Mouse (Mus musculus) heart, postnatal 0 days (tissue): Measurements from ENCODE around the gene Tma7. TPM values are rescaled to one million over a fixed set of nuclear protein-coding genes. Genes with fewer than 3 reads are reported as not detected.

Source experiments
- ATAC-seq: fragments of 200-750 bp; cut with Nextera tagmentation; 2 replicates; pipeline ENCODE4 v1.8.0; 2017; ENCODE audit warnings: low read depth, moderate number of reproducible peaks, moderate library complexity; ENCODE audit not compliant: insufficient read depth
- DNase-seq: peaks from one replicate; pipeline ENCODE4 v3.0.0-alpha.2; 2016; ENCODE audit warnings: low spot score
- H3K27ac ChIP-seq: fragments of 300-500 bp; sonication (generic); 2 replicates; pipeline ENCODE4 v1.5.1; 2014; ENCODE audit warnings: low read depth, mild to moderate bottlenecking
- H3K27me3 ChIP-seq: fragments of 300-500 bp; sonication (generic); 2 replicates; pipeline ENCODE4 v1.6.1; 2014; ENCODE audit warnings: low read length, mixed read lengths; ENCODE audit not compliant: control insufficient read depth, insufficient read depth
- H3K36me3 ChIP-seq: fragments of 300-500 bp; sonication (generic); replicated peaks from 2 replicates; pipeline ENCODE4 v1.6.1; 2014; ENCODE audit warnings: low read length, mixed read lengths; ENCODE audit not compliant: control insufficient read depth, insufficient read depth
- H3K4me1 ChIP-seq: fragments of 300-500 bp; sonication (generic); 2 replicates; pipeline ENCODE4 v1.6.1; 2014; ENCODE audit warnings: antibody characterized with exemption; ENCODE audit not compliant: control insufficient read depth, insufficient read depth
- H3K4me2 ChIP-seq: fragments of 300-500 bp; sonication (generic); 2 replicates; pipeline ENCODE4 v1.6.1; 2014; ENCODE audit warnings: low read depth, mild to moderate bottlenecking, low read length, moderate library complexity
- H3K4me3 ChIP-seq: fragments of 300-500 bp; sonication (generic); 2 replicates; pipeline ENCODE4 v1.5.1; 2014; ENCODE audit warnings: low read depth, low read length
- H3K9ac ChIP-seq: fragments of 300-500 bp; sonication (generic); replicated peaks from 2 replicates; pipeline ENCODE4 v1.6.1; 2014; ENCODE audit warnings: low read depth, low read length, mixed read lengths
- H3K9me3 ChIP-seq: fragments of 300-500 bp; sonication (generic); replicated peaks from 2 replicates; pipeline ENCODE4 v1.6.1; 2016; ENCODE audit warnings: low read length; ENCODE audit not compliant: control insufficient read depth
- CTCF ChIP-seq: IDR thresholded peaks from 2 replicates; pipeline ENCODE4 v1.5.1; 2016; ENCODE audit warnings: antibody characterized with exemption, control low read depth, low read depth
- EP300 ChIP-seq: IDR thresholded peaks from 2 replicates; pipeline ENCODE4 v1.6.1; 2016; ENCODE audit warnings: antibody characterized with exemption, low read depth
- WGBS: fragments of 180-500 bp; shearing (Covaris S2); extraction: QIAGEN DNeasy Blood & Tissue Kit; methylation state at CpG from one replicate; pipeline ENCODE4 v1.1.7; 2014; 5-methylcytosine and 5-hydroxymethylcytosine counted together
- polyA plus RNA-seq: library from polyadenylated mRNA; unstranded; fragments of >200 nt; fragmentation: Nextera tagmentation; extraction: Ambion mirVana; gene quantifications from 2 replicates; pipeline ENCODE4 v1.2.1, GENCODE M21; 2015
- total RNA-seq: library from RNA; depleted of rRNA; stranded (reverse); fragments of >200 nt; gene quantifications from 2 replicates; pipeline ENCODE4 v1.2.3, GENCODE M21; 2014; ENCODE audit warnings: low replicate concordance

The Tma7 gene
- total and polyA plus RNA-seq, 2 experiments from 2014 or later = 74.5 to 490 TPM

DNA sequence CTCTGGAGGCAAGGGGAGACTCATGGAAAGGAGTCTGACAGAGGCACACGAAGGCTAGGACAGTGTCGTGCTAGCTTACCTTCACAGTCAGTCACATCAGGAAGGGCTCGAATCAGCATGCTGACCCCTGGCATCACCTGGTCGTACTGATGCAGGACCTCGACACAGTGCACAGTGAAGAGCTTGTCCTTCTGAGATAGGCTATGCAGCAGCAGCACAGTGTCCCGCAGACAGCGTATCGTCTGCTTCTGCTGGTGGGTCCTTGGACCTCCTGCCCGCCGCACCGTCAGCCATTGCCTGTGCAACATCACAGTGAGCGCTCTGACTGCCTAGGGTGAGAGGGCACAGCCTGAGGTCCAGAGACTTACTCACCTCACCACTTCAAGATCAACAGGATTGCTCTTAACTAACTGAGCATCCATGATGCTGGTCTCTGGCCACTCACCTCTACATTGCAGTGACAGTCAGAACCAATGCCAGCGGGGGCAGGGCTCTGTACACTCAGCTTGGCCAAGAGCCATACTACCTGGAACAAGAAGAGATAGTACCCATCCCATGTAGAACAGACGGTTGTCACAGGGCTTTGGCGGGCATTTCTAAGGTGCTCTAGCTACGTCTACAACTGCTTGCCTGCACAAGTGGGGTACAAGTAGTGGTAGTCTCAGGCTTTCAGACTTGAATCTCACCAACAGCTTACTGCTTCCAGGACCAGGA lies 22.0 kb downstream of the Tma7 start:
- no peak for DNase-seq
- H3K36me3 ChIP-seq = peaks cover 61% of the 10 kb centered on the region
- no peak overlapping the region for H3K9ac ChIP-seq
- no peak for ATAC-seq
- 0 out of 2 replicates have a peak overlapping the region, but pooled peaks have one; percentile 84 for H3K27ac ChIP-seq
- 85% methylated on average over 16 of the region's 16 CpGs for WGBS
- H3K27me3 ChIP-seq = no peaks in the 10 kb centered on the region
- H3K4me3 ChIP-seq = no peak overlapping the region
- TF ChIP-seq CTCF (no peak), EP300 (no peak)
- no peaks in the 10 kb centered on the region for H3K9me3 ChIP-seq
- no peak overlapping the region for H3K4me2 ChIP-seq
- H3K4me1 ChIP-seq = 0 out of 2 replicates have a peak, but pooled peaks cover 11% of the 10 kb centered on the region

GRCm38 (mm10) chr9:109059136-109059903 lies 23.1 kb downstream of the Tma7 start, which contains the start of gene Trex1:
Gene Trex1, minus strand, starts transcription at chr9:109059734.
- peaks cover 51% of the 10 kb centered on the region for H3K36me3 ChIP-seq
- no peaks in the 10 kb centered on the region for H3K27me3 ChIP-seq
- peak within 1 kb of the TSS; percentile 59 for H3K4me2 ChIP-seq
- 0 out of 2 replicates have a peak, but pooled peaks cover 16% of the 10 kb centered on the region for H3K4me1 ChIP-seq
- peak within 1 kb of the TSS; percentile 84 for H3K27ac ChIP-seq
- 8% methylated on average over 15 of the region's 15 CpGs for WGBS
- peak within 1 kb of the TSS; percentile 54 for H3K9ac ChIP-seq
- peak; percentile 87 for DNase-seq
- H3K9me3 ChIP-seq = no peaks in the 10 kb centered on the region
- TF ChIP-seq CTCF = peak; percentile 97
- peak; percentile 60; the same call in 1 of the 2 replicates for TF ChIP-seq EP300
- peak within 1 kb of the TSS; percentile 39 for H3K4me3 ChIP-seq
- ATAC-seq = peak; percentile 88

DNA sequence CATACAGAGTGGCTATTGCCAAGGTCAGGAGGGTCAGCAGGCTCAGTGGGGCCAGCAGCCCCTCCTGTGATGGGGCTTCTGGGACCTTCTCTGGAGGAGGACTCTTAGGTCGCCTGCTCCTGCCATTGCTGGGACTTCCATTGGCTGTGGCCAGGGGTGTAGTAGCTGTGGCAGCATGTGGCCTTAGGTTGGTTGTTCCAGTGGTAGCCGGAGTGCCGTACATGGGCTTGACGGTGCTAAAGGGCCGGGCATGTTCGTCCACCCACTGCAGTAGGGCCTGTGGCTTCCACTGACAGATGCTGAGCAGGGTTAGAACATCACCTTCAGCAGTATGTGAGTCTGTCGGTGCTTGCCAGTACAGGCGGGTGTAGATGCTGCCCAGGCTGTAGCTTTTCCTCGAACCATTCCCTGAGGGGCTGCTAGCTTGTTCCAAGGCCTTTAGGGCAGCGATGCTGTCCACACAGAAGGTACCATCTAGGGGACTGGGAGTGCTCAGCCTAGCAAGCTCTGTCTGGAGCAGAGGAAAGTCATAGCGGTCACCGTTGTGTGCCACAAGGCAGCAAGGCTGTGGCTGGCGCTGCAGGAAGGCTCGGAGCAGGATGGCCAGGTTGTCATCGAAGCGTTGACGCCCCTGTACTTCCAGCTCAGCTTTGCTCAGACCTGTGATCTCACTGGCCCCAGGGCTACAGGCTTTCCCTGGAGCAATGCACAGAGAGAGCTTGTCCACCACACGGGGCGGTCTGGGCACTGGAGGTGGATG lies 24.2 kb downstream of the Tma7 start:
- no peaks in the 10 kb centered on the region for H3K27me3 ChIP-seq
- peak overlapping the region; percentile 54 for H3K9ac ChIP-seq
- H3K4me1 ChIP-seq = 0 out of 2 replicates have a peak, but pooled peaks cover 16% of the 10 kb centered on the region
- 88% methylated on average over 19 of the region's 19 CpGs for WGBS
- peaks cover 40% of the 10 kb centered on the region for H3K36me3 ChIP-seq
- H3K4me2 ChIP-seq = peak overlapping the region; percentile 59
- peak overlapping the region; percentile 39 for H3K4me3 ChIP-seq
- ATAC-seq = no peak
- H3K27ac ChIP-seq = peak overlapping the region; percentile 84
- TF ChIP-seq CTCF (no peak), EP300 (no peak)
- no peaks in the 10 kb centered on the region for H3K9me3 ChIP-seq
- DNase-seq = no peak

DNA sequence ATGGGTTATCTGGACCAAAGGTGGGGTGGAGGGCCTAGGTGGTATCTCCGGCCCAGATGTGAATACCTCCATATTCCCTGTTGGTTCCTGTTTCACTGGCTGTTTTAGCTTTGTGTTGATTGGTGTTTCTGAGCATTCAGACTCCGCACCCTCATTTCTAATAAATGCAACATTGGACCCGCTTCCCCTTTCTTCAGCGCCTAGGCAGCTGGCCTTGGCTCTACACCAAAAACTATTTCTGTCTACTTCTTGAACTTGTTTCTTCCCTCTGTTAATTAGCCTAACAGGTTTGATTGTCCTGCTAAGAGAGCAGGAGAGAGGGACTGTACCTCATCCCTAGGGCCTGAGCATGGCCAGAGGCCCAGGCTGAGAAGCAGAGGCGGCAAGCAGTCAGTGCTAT lies 24.8 kb downstream of the Tma7 start:
- H3K27me3 ChIP-seq = no peaks in the 10 kb centered on the region
- H3K27ac ChIP-seq = no peak overlapping the region
- DNase-seq (no peak), ATAC-seq (no peak)
- no peak overlapping the region for H3K4me2 ChIP-seq
- H3K9me3 ChIP-seq = no peaks in the 10 kb centered on the region
- no peak overlapping the region for H3K4me3 ChIP-seq
- 0 out of 2 replicates have a peak, but pooled peaks cover 16% of the 10 kb centered on the region for H3K4me1 ChIP-seq
- WGBS = 85% methylated on average over 5 of the region's 5 CpGs
- H3K9ac ChIP-seq = no peak overlapping the region; the same call in 1 of the 2 replicates
- H3K36me3 ChIP-seq = peaks cover 35% of the 10 kb centered on the region
- TF ChIP-seq EP300 (no peak), CTCF (no peak)

GRCm38 (mm10) chr9:109056916-109057315 lies 25.5 kb downstream of the Tma7 start:
- no peak for ATAC-seq
- WGBS = 74% methylated on average over 4 of the region's 4 CpGs
- Histone ChIP-seq H3K36me3 (peaks cover 37% of the 10 kb centered on the region), H3K4me1 (0 out of 2 replicates have a peak, but pooled peaks cover 16% of the 10 kb centered on the region), H3K9me3 (no peaks in the 10 kb centered on the region), H3K4me3 (no peak overlapping the region), H3K4me2 (no peak overlapping the region), H3K27ac (no peak overlapping the region), H3K27me3 (no peaks in the 10 kb centered on the region), H3K9ac (no peak overlapping the region)
- no peak for DNase-seq
- TF ChIP-seq CTCF (no peak), EP300 (no peak)
